Mouse (Mus musculus) G1E-ER4 (cell line): ENCODE results near the gene Sap18. TPM values are rescaled to one million over a fixed set of nuclear protein-coding genes. Genes with fewer than 3 reads are reported as not detected.

Experiments
- GATA1 ChIP-seq: IDR thresholded peaks from one replicate; pipeline ENCODE4 v1.8.0; 2012; ENCODE audit warnings: low read length, inconsistent platforms
- polyA plus RNA-seq: library from polyadenylated mRNA; stranded (reverse); fragments of >175 nt; gene quantifications from 2 replicates; pipeline ENCODE4 v1.2.3, GENCODE M21; 2012

Sap18 gene
- polyA plus RNA-seq, 1 experiment, result 509 TPM

GRCm38 (mm10) chr14:57808558-57808957 lies 10.6 kb downstream of the Sap18 start:
- no peak for TF ChIP-seq GATA1

DNA sequence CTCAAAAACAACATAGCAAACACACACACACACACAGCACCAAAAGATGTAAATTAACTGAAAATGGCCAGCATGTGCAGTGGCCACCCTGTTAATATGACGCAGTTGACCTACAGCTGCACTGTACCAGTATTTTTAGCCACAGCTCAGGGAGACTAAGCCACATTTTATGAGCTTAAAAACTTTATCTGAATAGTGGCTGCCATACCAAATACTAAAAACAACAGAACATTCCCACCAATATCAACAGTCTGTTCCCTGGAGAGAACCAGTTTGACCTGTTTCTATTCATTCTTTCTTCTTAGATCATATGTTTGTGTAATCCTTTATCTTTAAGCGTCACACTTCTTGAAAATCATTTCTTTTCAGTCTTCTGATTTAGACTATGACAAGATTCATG lies 12.9 kb downstream of the Sap18 start:
- no peak for TF ChIP-seq GATA1

DNA sequence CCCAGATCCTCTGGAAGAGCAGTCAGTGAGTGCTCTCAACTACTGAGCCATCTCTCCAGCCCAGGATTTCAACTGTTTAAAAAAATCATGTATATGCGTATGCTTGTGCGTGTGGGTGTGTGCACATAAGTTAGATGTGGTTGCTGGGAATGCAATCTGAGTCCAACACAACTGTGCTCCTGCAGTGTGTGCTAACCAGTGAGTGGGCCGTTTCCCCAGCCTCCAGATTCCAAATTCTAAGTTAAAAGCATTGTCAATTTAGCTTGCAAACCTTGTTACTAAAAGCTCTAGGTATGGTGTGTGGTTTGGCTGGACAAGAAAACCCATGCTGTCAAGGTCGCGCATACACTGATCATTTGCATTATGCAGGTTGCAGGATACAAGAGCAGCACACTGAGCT lies 13.9 kb downstream of the Sap18 start:
- no peak for TF ChIP-seq GATA1

DNA sequence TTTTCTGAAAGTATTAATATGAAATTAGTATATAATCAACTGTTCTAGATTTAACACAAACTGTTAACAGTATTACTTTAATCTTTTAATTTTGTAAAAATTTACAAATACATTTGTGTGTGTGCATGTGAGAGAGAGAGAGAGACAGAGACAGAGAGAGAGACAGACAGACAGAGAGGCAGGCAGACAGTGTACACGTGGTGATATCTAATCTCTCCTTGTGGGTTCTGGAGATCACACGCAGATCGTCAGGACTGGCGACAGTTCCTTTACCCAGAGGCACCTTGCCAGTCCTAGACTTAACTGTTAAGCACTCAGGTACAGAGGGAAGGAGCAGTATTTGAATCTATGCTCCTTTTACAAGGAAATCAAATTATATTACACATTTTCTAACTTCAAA lies 22.9 kb downstream of the Sap18 start:
- TF ChIP-seq GATA1, result no peak

- no peak for TF ChIP-seq GATA1
Observed at GRCm38 (mm10) chr14:57825788-57826751, 28.1 kb downstream of the Sap18 start, which contains the start of the genes Ska3 and Mrpl57. Ska3 (minus strand) TSS chr14:57826185. Mrpl57 (plus strand) TSS chr14:57826234.

GRCm38 (mm10) chr14:57827284-57827683 lies 29.3 kb downstream of the Sap18 start:
- TF ChIP-seq GATA1, result no peak

DNA sequence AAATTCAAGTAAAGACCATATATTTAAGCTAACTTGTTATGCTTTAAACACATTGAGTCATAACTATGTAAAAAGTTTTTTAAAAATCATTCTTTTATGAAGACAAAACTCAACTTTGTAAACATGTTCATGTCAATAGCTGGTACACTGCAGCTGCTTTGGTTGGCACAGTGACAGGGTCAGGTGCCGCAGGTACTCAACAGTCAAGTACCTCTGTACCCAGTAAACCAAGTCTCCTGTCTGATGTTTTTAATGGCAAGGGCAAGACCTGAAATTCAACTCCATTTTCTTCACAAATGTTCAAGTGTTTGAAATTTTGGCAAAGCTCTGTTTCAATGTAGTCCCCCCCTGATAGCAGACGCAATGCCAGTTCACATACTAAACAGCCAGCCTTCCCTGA lies 35.5 kb downstream of the Sap18 start:
- TF ChIP-seq GATA1, result no peak

GRCm38 (mm10) chr14:57835157-57835556 lies 37.2 kb downstream of the Sap18 start:
- peak; percentile 70 for TF ChIP-seq GATA1

DNA sequence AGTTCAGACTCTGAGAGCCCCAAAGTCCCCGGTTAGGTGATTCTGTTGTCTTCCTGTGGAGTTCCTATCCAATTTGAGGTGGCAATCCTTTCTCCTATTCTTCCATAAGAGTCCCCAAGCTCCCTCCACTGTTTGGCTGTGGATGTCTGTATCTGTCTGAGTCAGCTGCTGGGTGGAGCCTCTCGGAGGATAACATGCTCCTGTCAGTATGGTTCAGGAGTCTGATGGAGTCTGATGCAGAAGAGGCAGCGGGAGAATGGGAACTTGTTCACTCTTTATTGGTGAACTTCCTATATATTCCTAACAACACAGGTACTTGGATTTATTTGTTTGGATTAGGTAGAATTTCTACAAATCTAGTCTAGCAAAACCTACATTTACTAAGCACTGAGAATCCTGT lies 46.6 kb downstream of the Sap18 start:
- no peak for TF ChIP-seq GATA1

- no peak for TF ChIP-seq GATA1
Observed at GRCm38 (mm10) chr14:57848646-57849045, 50.7 kb downstream of the Sap18 start.

- TF ChIP-seq GATA1, result no peak
Observed at GRCm38 (mm10) chr14:57850330-57850729, 52.4 kb downstream of the Sap18 start.

GRCm38 (mm10) chr14:57852961-57853360 lies 55.0 kb downstream of the Sap18 start:
- TF ChIP-seq GATA1, result no peak

Other genes starting within 250 kb of the Sap18 start
- gene Eef1akmt1, start 226.6 kb upstream of the Sap18 start, polyA plus RNA-seq, result 1.1 and 2.8 TPM in 2 replicates
- 4.7 and 20.5 TPM in 2 replicates for gene Xpo4, start 132.8 kb upstream of the Sap18 start, polyA plus RNA-seq
- gene Gm49361, start 52.1 kb upstream of the Sap18 start, polyA plus RNA-seq, result not detected in 2 replicates
- gene Lats2, start 39.8 kb upstream of the Sap18 start, polyA plus RNA-seq, result 0.02 TPM in 1 of 2 replicates, not detected in the other
- 6.0 and 12.0 TPM in 2 replicates for gene Ska3, start 28.0 kb downstream of the Sap18 start, polyA plus RNA-seq
- 390 and 486 TPM in 2 replicates for gene Mrpl57, start 28.1 kb downstream of the Sap18 start, polyA plus RNA-seq
- 0.54 and 1.5 TPM in 2 replicates for gene Zdhhc20, start 92.1 kb downstream of the Sap18 start, polyA plus RNA-seq
- not detected in 2 replicates for gene Micu2, start 201.1 kb downstream of the Sap18 start, polyA plus RNA-seq